Mouse (Mus musculus): ENCODE results near the gene Rcvrn. TPM values are rescaled to one million over a fixed set of nuclear protein-coding genes. Genes with fewer than 3 reads are reported as not detected.
A peak's percentile ranks its signal among the peaks of the same experiment; 100 is the strongest.

Rcvrn gene
- polyA plus RNA-seq, 1 experiment from 2014 or later, result not detected

DNA sequence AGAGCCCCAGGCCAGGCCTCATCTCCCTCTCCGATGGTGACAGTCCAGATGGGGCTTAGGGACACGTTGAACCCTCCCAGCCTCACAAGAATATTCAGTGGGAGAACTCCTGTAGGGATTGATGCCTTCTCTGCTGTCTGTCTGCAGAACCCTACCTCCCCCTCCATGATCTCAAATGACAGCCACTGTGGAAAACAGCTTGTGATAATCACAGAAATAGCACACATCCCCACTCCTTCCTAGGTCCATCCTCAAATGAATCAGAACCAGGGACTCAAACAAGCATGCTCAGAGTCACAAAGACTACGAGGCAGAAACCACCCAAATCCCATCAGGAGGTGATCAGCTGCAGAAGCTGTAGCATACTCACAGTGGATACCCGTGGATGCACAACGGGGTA lies 29.0 kb upstream of the Rcvrn start:
- H3K36me3 ChIP-seq (ENCODE audit: control insufficient read depth, insufficient read depth), result no peaks in the 10 kb centered on the region
- no peak overlapping the region for H3K4me3 ChIP-seq (replicated peaks; ENCODE audit: low read length)
- H3K27ac ChIP-seq (ENCODE audit: low read length), result no peak overlapping the region
- no peak for ATAC-seq
- H3K9ac ChIP-seq (replicated peaks; ENCODE audit: low read depth, low read length), result no peak overlapping the region
- H3K27me3 ChIP-seq (replicated peaks; ENCODE audit: control insufficient read depth, insufficient read depth, low read length), result no peaks in the 10 kb centered on the region
- H3K9me3 ChIP-seq (ENCODE audit: control insufficient read depth, low read length), result no peaks in the 10 kb centered on the region
- 75% methylated on average over 5 of the region's 5 CpGs for WGBS
- no peak overlapping the region for H3K4me2 ChIP-seq (ENCODE audit: low read length)
- peaks cover 13% of the 10 kb centered on the region for H3K4me1 ChIP-seq (replicated peaks; ENCODE audit: control insufficient read depth, insufficient read depth, low read length)

DNA sequence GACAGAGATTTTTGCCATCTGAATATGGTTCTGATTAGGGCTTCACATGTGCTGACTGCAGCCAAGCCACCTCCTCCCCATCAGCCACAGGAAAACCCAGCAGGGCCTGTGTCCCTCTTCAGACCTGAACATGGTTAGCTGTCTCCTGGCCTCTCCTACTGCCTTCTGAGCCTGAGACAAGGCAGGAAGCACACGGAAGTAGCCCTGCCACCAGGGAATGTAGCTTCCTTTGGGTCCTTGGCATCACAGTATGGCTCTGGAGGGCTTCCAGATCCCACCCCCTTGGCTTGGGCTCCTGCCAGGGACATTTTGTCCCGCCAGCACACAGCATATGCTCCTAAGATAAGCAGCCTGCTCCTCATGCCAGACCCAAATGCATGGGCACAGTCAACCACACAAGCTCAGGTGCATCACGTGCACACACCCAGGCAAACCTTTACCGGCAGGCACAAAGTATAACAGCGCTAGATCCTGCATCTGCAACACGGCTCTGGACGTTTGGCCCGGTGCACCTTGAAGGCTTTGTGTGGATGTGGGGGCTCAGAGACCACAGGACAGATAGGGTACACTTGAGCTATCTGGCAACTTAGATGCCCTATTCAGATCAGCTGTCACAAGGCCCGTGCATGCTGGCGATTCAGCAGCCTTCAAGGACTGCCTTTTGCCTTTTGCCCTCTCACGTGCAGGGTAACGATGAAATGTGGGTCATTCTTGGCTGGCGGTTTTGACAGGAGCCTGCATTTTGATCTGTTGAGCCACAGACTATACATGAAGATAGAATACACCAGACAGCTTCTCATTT lies 27.4 kb upstream of the Rcvrn start:
- Histone ChIP-seq H3K9ac (replicated peaks; ENCODE audit: low read depth, low read length) (no peak overlapping the region), H3K27me3 (replicated peaks; ENCODE audit: control insufficient read depth, insufficient read depth, low read length) (no peaks in the 10 kb centered on the region), H3K9me3 (ENCODE audit: control insufficient read depth, low read length) (no peaks in the 10 kb centered on the region), H3K36me3 (ENCODE audit: control insufficient read depth, insufficient read depth) (no peaks in the 10 kb centered on the region), H3K4me2 (ENCODE audit: low read length) (no peak overlapping the region), H3K4me1 (replicated peaks; ENCODE audit: control insufficient read depth, insufficient read depth, low read length) (peaks cover 13% of the 10 kb centered on the region), H3K27ac (ENCODE audit: low read length) (peak overlapping the region; percentile 39; the same call in 1 of the 2 replicates), H3K4me3 (replicated peaks; ENCODE audit: low read length) (no peak overlapping the region)
- WGBS, result 56% methylated on average over 13 of the region's 13 CpGs
- peak; percentile 85 for ATAC-seq

DNA sequence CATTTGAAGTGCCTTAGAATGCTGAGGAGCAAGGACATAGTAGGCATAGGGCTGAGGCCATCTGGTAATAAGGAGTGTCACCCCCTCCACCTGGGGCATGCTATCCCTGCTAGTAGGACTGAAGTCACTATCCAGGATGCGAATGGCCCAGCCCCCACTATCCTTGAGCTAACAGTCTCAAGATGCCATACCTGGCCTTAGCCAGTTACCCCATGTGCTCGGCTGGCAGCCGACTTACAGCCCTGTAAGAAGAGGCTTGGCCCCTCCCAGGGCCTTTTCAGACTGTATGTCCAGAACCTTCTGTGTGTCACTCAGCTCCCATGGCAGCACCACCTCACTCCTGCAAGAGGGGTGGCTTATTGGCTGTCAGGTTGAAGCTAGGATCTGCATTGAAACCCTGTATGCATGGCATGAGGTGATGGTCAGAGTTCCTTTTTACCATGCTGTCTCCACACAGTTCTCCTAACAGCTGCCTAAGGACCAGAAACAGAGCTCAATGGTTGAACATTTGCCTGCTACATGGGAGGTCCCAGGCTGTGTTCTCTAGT lies 26.6 kb upstream of the Rcvrn start:
- Histone ChIP-seq H3K9ac (replicated peaks; ENCODE audit: low read depth, low read length) (no peak overlapping the region), H3K27ac (ENCODE audit: low read length) (no peak overlapping the region), H3K4me3 (replicated peaks; ENCODE audit: low read length) (no peak overlapping the region), H3K36me3 (ENCODE audit: control insufficient read depth, insufficient read depth) (no peaks in the 10 kb centered on the region), H3K4me1 (replicated peaks; ENCODE audit: control insufficient read depth, insufficient read depth, low read length) (peaks cover 13% of the 10 kb centered on the region), H3K4me2 (ENCODE audit: low read length) (no peak overlapping the region), H3K9me3 (ENCODE audit: control insufficient read depth, low read length) (no peaks in the 10 kb centered on the region), H3K27me3 (replicated peaks; ENCODE audit: control insufficient read depth, insufficient read depth, low read length) (no peaks in the 10 kb centered on the region)
- ATAC-seq, result no peak
- WGBS, result 76% methylated on average over 3 of the region's 3 CpGs

DNA sequence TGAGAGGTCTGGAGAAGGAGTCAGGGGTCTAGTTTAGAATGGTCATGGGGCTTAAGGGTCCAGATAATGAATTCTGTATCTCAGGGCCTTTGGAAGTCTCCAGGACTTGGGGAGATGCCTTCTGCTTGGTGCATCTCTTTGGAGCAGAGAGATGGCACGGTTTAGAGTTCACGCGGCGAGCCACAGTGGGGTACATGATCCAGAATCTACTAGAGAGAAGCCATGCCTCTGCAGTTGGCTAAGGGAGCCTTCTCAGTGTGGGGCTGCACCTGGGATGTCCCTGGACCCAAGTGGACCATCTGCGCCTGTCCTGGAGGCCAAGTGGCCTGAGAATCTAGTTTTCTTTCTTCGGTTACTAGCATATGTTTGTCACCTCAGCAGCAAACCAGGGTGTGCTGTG lies 25.1 kb upstream of the Rcvrn start:
- WGBS, result over 99% methylated on average over 6 of the region's 6 CpGs
- no peak overlapping the region for H3K4me2 ChIP-seq (ENCODE audit: low read length)
- no peak overlapping the region for H3K9ac ChIP-seq (replicated peaks; ENCODE audit: low read depth, low read length)
- no peak overlapping the region for H3K27ac ChIP-seq (ENCODE audit: low read length)
- H3K36me3 ChIP-seq (ENCODE audit: control insufficient read depth, insufficient read depth), result no peaks in the 10 kb centered on the region
- no peak overlapping the region for H3K4me3 ChIP-seq (replicated peaks; ENCODE audit: low read length)
- peaks cover 13% of the 10 kb centered on the region for H3K4me1 ChIP-seq (replicated peaks; ENCODE audit: control insufficient read depth, insufficient read depth, low read length)
- no peaks in the 10 kb centered on the region for H3K9me3 ChIP-seq (ENCODE audit: control insufficient read depth, low read length)
- no peak for ATAC-seq
- no peaks in the 10 kb centered on the region for H3K27me3 ChIP-seq (replicated peaks; ENCODE audit: control insufficient read depth, insufficient read depth, low read length)

DNA sequence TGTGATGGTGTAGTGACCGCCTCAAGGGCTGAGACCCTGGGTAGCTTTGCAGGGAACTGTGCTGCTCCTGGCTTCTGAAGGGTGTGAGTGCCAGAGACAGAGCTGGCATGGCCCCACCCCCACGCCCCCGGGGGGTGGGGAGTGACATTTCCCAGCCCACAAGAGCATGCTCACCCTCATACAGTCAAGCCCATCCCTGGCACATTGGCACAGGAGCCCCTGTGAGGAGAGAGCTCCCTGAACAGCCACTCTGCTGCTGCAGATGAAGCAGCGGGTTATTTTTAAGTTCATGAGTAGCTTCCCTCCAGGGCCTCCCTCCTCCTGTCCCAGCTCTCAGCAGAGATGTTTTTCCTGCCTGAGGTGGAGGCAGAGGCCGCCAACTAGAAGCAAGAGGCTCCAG lies 23.0 kb upstream of the Rcvrn start:
- 80% methylated on average over 5 of the region's 5 CpGs for WGBS

DNA sequence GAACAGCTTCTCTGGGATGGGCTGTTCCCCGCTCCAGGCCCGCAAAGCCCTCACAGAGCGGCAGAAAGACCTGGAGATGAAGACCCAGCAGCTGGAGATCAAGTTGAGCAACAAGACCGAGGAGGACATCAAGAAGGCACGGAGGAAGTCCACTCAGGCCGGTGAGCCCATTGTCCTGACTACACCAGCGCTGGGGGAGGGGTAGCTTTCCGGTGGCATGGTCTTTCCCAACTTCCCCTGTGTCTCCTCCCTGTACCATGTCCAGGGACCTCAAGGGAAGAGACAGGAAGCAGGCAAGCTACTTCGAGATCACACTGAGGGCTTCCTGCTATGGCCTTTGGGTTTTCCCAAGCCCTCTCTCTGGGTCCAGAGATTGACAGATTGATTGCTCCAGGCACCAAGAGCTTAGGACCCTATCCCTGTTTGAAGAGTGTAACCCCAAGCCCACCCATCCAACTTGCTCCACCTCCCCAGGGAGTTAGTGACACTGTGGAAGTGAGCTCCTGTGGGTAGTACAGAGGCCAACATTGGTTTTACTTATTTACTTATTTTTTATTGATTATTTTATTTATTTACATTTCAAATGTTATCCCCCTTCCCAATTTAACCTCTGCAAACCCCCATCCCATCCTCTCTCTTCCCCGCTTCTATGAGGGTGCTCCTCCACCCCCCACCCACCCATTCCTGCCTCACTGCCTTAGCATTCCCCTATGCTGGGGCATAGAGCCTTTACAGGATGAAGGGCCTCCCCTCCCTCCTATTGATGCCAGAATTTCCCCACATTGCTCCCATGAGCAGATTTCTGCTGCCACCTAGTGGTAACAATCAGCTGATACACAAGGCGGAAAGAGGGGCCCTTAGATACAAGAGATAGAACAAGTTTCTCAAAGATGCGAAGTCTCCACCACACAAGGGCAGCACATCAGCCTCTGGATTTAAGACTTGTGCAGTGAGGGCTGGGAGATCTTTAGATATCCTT lies 19.3 kb upstream of the Rcvrn start:
- H3K36me3 ChIP-seq (ENCODE audit: control insufficient read depth, insufficient read depth), result no peaks in the 10 kb centered on the region
- peak; percentile 85 for ATAC-seq
- no peaks in the 10 kb centered on the region for H3K9me3 ChIP-seq (ENCODE audit: control insufficient read depth, low read length)
- no peak overlapping the region for H3K27ac ChIP-seq (ENCODE audit: low read length)
- no peak overlapping the region for H3K4me2 ChIP-seq (ENCODE audit: low read length)
- no peaks in the 10 kb centered on the region for H3K4me1 ChIP-seq (replicated peaks; ENCODE audit: control insufficient read depth, insufficient read depth, low read length)
- H3K27me3 ChIP-seq (replicated peaks; ENCODE audit: control insufficient read depth, insufficient read depth, low read length), result no peaks in the 10 kb centered on the region
- WGBS, result 63% methylated on average over 12 of the region's 12 CpGs
- H3K9ac ChIP-seq (replicated peaks; ENCODE audit: low read depth, low read length), result no peak overlapping the region
- H3K4me3 ChIP-seq (replicated peaks; ENCODE audit: low read length), result no peak overlapping the region

More for the DNA sequence above, 23.0 kb upstream of the Rcvrn start:
- no peak overlapping the region for H3K27ac ChIP-seq (ENCODE audit: low read length)
- H3K9me3 ChIP-seq (ENCODE audit: control insufficient read depth, low read length), result no peaks in the 10 kb centered on the region
- H3K27me3 ChIP-seq (replicated peaks; ENCODE audit: control insufficient read depth, insufficient read depth, low read length), result no peaks in the 10 kb centered on the region
- no peak overlapping the region for H3K9ac ChIP-seq (replicated peaks; ENCODE audit: low read depth, low read length)
- H3K36me3 ChIP-seq (ENCODE audit: control insufficient read depth, insufficient read depth), result no peaks in the 10 kb centered on the region
- H3K4me1 ChIP-seq (replicated peaks; ENCODE audit: control insufficient read depth, insufficient read depth, low read length), result peaks cover 13% of the 10 kb centered on the region
- no peak overlapping the region for H3K4me3 ChIP-seq (replicated peaks; ENCODE audit: low read length)
- no peak for ATAC-seq
- H3K4me2 ChIP-seq (ENCODE audit: low read length), result no peak overlapping the region

DNA sequence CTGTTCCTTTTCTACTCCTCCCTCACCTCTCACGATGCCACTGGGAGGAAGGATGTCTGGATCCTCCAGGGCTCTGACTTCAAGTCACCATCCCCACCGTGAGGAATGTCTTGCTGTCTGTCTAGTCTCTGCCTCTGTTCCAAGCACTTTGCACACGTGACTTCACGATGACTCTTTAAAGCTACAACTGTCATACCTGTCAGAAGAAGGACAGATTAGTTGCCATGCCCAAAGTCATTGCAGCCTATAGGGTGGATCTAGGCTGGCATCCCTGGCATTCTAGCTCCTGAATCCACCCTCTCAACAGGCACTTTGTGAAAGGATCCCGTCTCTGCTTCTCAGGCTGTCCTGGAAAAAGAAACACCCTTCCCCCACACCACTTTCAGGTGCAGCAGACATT lies 15.8 kb upstream of the Rcvrn start:
- no peaks in the 10 kb centered on the region for H3K9me3 ChIP-seq (ENCODE audit: control insufficient read depth, low read length)
- no peak overlapping the region for H3K4me2 ChIP-seq (ENCODE audit: low read length)
- H3K4me1 ChIP-seq (replicated peaks; ENCODE audit: control insufficient read depth, insufficient read depth, low read length), result no peaks in the 10 kb centered on the region
- no peak overlapping the region for H3K4me3 ChIP-seq (replicated peaks; ENCODE audit: low read length)
- 75% methylated on average over 5 of the region's 5 CpGs for WGBS
- H3K36me3 ChIP-seq (ENCODE audit: control insufficient read depth, insufficient read depth), result no peaks in the 10 kb centered on the region
- no peaks in the 10 kb centered on the region for H3K27me3 ChIP-seq (replicated peaks; ENCODE audit: control insufficient read depth, insufficient read depth, low read length)
- H3K9ac ChIP-seq (replicated peaks; ENCODE audit: low read depth, low read length), result no peak overlapping the region
- no peak overlapping the region for H3K27ac ChIP-seq (ENCODE audit: low read length)
- no peak for ATAC-seq

DNA sequence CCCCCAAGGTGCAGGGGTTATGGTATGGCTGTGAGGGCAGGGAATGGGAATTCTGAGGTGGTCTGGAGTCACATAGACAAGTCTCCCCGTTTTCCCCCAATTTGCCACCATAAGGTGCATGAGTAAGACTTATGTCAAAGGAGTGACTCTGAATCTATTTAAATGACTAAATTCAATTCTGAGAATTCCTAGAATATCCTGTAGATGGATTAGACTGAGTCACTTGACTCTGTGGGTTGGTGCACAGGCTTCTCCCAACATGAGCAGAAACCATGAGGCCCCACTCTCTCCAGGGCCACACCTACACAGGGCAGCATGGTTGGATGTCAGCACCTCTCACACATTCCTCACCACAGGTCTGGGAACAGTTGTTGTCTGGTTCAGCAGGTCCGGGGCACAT lies 15.2 kb upstream of the Rcvrn start:
- H3K36me3 ChIP-seq (ENCODE audit: control insufficient read depth, insufficient read depth), result no peaks in the 10 kb centered on the region
- H3K9me3 ChIP-seq (ENCODE audit: control insufficient read depth, low read length), result no peaks in the 10 kb centered on the region
- H3K9ac ChIP-seq (replicated peaks; ENCODE audit: low read depth, low read length), result no peak overlapping the region
- no peak overlapping the region for H3K4me3 ChIP-seq (replicated peaks; ENCODE audit: low read length)
- H3K27ac ChIP-seq (ENCODE audit: low read length), result no peak overlapping the region
- no peaks in the 10 kb centered on the region for H3K4me1 ChIP-seq (replicated peaks; ENCODE audit: control insufficient read depth, insufficient read depth, low read length)
- no peaks in the 10 kb centered on the region for H3K27me3 ChIP-seq (replicated peaks; ENCODE audit: control insufficient read depth, insufficient read depth, low read length)
- no peak for ATAC-seq
- 79% methylated on average over 2 of the region's 2 CpGs for WGBS
- H3K4me2 ChIP-seq (ENCODE audit: low read length), result no peak overlapping the region

GRCm38 (mm10) chr11:67681871-67682270 lies 13.3 kb upstream of the Rcvrn start:
- Histone ChIP-seq H3K9me3 (ENCODE audit: control insufficient read depth, low read length) (no peaks in the 10 kb centered on the region), H3K36me3 (ENCODE audit: control insufficient read depth, insufficient read depth) (no peaks in the 10 kb centered on the region), H3K9ac (replicated peaks; ENCODE audit: low read depth, low read length) (no peak overlapping the region), H3K4me3 (replicated peaks; ENCODE audit: low read length) (no peak overlapping the region), H3K4me2 (ENCODE audit: low read length) (no peak overlapping the region), H3K4me1 (replicated peaks; ENCODE audit: control insufficient read depth, insufficient read depth, low read length) (0 out of 2 replicates have a peak, but pooled peaks cover 7% of the 10 kb centered on the region), H3K27me3 (replicated peaks; ENCODE audit: control insufficient read depth, insufficient read depth, low read length) (no peaks in the 10 kb centered on the region), H3K27ac (ENCODE audit: low read length) (no peak overlapping the region)
- no peak for ATAC-seq
- WGBS, result 76% methylated on average over 3 of the region's 3 CpGs
